Mouse (Mus musculus) cerebellum, adult 8-10 months (tissue): Measurements from ENCODE around the gene Gltp.
A peak's percentile ranks its signal among the peaks of the same experiment; 100 is the strongest.

Source experiments
- DNase-seq: peaks from one replicate; pipeline ENCODE4 v3.0.0; 2022

Gltp gene

DNA sequence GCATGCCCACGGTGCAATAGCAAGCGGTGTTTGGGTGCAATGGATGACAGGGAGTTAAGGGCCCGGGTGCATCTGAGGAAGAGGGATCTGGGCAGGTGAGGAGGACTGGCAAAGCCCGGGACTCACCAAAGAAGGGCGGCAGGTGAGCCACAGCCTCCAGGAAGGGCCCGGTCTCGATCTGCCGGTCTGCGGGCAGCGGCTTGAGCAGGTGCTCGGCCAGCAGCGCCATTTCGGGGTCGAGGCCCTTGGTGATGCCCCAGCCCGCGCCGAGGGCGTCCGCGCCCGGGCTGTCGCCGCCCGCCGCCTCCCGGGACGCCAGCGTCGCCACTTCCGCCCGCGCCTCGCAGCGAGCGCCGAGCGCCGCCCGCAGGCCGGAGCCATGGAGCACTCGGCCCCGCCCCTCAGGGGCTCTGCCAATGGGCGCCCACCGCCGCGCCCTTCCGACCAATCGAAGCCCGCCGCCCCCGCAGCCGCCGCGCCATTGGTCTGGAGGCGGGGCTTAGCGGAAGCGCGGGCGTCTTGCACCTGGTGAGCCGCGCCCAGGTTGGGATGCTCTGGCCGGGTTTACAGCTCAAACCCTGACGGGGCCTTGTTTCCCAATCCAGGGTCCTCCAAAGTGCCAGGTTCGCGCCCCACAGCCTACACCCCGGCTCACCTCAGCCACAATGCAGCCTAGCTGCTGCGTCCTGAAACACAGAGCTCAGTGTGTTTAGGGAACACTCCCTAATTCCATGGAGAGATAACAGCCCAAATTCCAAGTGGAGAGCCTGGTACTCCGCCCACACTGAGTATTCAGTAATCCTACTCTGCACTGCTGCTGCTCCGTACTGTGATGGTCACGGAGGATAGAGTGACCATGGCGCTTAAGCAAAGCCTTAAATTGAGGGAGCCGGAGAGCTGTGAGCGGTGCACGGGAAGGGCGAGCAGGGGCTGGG lies at the start of gene Gltp:
Gene Gltp (minus strand): TSS at position 352 of the 935 bp plus-strand sequence.
- DNase-seq: peak; percentile 93

DNA sequence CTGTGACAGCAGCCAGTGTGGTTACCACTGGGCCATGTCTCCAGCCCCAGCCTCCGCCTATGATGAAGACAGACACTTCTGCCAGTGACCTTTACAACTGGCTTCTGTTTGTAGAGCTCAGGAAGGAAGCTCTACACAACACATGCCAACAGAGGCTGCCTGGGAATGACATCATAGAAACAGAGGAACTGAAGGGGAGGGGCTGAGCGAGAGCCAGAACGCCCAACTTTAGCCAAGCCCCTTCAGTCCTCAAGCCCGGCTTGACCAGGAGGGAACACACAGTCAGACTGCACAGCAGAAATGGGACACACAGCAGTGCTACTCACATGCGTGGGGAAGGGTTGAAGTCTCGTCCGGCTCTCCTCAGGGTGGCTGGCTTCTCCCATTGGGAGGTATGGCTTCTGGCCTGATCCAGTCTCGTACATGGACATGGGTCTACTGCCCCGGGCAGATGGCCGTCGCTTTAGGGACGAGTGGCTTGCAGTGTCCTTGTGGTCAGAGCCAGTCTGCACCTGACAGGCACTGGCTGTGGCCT lies 48.0 kb upstream of the Gltp start:
- DNase-seq: peak; percentile 52

DNA sequence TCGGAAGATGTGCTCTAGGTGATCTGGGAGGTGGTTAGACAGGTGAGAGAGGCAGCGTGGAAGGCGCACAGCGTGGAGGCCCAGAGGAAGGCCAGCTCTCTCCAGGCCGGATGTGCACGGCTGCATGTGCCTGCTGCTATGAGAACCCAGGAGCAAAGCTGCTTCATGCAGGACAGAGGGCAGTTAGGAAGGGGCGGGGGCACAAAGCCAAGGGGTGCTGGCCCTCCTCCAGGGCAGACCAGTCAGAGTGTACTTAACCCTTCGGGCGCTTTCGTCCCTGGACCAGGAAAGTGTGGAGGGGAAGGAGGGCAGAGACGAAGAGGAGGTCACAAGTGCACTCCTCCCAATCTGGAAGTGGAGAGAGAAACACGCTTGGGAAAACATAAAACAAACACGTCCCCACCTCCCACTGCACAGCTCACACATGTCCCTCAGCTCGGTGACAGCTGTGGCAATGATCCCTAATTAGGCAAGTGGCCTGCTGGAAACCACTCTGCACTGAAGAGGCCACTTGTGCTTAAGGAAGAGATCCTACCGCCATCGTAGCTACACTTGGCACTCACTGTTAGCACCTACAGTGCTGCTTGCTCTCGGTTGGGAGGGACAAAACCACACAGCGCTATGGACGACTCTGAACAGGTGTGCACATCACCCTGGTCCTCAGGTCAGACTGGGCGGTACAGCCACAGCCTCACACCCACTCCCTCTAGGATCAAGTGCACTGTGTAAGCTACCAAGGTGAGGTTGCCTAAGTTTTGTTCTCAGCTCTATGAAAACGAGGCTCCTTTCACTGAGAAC lies 46.5 kb upstream of the Gltp start:
- no peak for DNase-seq

DNA sequence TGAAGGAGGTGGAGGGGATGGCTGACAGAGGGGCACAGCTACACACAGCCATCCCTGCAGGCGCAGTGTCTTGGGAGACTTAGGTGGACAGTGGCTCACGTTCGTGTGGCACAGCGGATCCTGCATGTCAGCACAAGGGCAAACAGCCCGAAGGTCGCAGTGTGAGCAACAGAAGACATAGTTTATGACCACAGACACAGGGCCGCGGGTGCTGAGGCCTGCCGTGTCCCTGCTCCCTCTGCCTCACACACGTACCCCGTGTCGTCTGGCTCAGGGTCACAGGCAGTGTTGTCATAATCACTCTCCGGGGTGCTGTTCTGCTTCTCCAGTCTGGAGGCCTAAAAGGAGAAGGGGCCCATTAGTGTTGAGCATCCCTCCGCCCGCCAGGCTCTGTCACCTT lies 42.8 kb upstream of the Gltp start:
- no peak for DNase-seq

DNA sequence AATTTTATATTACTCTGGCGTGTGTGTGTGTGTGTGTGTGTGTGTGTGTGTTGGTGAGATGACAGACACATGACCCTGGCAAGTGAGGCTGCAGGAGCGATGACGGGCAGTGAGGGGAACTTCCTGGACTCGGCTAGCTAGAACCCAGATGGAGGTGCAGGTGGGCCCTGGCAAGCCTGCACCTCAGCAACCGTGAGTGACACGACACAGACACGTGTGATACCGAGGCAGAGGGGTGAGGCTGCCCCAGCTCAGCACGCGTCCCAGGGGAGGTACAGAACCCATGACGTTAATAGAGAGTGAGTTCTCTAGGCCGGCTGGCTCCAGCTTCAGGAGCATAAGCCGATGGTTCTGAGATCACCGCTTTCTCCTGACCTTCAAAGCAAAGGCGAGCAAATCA lies 41.2 kb upstream of the Gltp start:
- no peak for DNase-seq

DNA sequence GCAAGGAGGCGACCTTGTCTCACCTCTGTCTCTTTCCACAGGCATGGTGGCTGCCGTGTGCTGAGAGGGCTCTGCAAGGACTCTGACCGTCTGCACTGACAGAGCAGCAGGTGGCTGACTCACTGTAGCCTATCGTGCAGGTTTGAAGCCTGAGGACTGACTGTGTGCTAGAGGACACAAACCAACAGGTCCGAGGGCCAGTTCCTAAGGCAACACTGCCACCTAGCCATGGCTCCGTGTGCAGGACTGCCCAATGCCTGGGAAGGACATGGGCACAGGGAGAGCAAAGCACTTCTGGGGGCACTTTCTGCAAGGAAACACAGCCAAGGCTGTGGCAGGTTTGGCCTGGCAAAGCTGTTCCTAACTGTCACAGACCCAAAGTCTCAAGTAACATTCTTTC lies 40.7 kb upstream of the Gltp start:
- DNase-seq: no peak

DNA sequence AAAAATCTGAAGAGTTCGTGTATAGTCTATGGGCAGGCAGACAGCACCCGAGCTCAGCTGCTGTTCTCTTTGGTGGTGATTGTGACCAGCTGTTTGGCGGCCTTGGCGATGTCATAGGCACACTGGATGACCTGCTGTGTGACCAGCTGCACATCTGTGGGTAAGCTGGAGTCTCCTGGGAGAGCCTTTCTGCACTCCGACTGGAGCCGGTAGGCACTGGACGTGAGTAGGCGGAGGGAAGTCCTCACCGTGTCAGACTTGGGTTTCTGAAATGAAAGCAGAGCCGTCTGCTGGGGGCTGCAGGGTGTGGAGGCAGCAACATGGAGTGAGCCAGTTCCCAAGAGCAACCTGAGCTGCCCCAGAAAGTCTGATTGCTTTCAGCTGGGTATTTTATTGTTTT lies 39.3 kb upstream of the Gltp start:
- DNase-seq: no peak

DNA sequence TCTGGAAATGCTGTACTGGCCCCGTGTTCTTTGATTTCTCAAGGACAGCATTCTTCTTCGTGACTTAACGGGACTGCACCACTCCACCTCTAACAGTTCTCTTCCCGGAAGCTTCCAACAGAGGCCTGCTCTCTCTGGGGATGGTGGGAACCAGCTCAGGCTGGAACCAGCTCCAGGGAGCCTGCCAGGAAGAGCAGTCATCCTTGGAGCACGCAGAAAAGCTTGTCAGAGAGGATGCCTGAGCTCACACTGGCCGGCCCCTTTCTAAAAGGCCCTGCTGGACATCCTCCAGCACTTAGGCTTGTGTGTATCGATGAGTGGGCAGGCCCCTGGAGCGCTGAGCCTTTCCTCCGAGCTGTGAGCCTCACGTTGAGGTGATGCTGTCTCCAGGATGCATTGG lies 37.4 kb upstream of the Gltp start:
- DNase-seq: no peak

DNA sequence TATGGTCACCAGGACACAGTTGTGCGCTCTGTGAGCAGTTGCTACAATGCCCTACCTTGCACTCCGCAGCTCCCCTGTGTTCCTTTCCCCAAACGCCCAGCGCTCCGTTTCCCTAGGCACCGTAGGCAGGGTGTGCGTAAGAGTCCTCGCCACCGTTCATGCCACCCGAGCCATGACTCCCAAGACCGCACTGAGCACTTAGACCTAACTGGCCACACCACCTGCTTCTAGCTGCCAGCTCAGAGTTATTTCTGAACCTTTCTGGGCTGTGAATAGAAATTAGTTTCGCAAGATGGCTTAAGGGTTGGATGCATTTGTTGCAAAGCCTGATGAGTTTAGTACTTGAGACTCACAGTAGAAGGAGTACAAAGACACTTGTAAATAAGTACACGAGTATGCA lies 32.1 kb upstream of the Gltp start:
- no peak for DNase-seq

DNA sequence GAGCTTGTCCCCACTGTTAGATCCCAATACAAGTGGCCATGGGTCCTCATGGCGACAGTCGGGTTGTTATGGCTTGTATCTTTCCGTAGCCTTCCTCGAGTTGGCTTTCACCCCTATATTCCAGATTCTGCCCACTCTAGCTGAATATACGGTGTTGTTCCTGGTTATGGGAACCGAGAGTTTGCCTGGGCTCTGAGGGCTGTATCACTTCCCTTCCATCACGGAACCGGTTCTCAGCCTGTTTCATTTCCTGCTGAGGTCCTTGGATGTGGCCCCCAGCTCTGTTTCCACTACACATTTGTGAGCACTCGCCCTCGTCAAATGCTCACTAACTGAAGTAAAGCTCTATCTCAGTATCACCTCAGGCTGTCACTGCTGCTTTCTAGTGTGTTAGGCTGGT lies 31.2 kb upstream of the Gltp start:
- DNase-seq: no peak

DNA sequence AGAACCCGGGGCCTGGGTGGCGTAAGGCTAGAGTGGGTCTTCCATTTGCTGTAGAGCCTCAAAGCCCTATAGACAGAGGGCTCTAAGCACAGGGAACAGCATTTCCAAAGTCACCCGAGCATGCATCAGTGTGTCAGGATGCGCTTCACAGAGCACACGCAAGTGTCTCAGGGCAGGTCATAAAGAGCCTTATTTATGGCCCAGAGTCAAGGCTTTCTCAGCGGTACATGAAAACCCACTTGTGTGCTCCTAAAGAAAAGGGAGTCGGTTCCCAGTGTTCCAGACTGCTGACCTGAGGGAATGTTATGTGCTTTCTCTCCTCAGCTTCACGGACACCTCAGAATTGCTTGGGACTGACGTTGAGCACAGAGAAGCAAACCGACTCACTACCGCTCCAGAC lies 30.0 kb upstream of the Gltp start:
- DNase-seq: no peak

DNA sequence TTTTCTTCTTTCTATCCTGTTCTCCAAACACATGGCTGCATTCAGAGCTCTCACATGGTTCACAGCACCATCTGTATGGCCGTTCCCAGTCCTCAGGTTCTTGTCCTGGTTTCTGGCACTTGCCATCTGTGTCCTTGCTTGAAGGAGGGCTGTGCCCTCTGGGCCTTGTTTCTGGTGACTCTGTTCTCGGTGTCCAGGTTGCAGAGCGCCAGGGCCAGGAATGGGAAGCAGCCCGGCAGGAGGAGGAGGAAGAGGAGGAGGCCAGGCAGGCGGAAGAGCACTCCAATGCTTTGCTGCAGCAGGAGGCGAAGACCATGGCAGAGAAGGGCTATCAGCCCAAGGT lies 29.1 kb upstream of the Gltp start:
- no peak for DNase-seq

DNA sequence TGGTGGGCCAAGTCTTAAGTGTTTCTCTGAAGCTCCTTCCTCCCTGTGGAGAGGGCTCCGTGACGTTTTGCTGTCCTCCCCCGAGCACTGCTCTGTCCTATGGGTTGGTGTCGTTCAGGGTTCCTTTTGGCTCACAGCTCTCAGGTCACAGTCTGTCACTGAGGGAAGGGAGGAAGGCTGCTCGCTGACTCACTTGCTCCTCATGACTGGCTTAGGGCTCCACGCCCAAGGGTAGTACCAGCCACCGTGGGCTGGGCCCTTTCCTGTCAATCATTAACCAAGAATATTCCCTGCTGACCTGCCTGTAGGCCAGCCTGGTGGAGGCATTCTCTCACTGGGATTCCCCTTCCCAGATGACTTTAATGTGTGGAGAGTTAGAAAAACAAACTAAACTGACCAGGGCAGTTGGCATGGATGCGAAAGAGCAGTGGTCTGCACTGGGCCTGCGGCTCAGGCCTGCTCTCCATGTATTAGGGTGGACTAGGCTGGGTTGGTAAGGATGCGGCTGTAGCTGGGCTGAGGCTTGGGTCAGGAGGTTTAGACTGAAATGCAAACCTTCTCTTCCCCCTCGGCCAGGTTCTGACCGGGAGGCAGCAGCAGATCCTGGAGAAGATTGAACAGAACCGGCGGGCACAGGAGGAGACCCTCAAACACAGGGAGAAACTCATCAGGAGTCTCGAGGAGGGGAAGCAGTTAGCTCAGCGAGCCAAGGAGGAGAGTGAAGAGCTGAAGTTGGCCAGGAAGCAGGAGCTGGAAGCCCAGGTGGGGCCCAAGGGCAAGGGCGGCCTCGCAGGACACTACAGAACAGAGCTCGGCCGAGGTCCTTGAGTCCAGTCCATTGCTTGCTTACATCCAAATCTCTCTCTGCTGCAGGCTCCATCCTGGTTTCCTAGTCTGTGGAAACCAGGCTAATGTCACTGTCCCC lies 28.5 kb upstream of the Gltp start:
- DNase-seq: no peak

DNA sequence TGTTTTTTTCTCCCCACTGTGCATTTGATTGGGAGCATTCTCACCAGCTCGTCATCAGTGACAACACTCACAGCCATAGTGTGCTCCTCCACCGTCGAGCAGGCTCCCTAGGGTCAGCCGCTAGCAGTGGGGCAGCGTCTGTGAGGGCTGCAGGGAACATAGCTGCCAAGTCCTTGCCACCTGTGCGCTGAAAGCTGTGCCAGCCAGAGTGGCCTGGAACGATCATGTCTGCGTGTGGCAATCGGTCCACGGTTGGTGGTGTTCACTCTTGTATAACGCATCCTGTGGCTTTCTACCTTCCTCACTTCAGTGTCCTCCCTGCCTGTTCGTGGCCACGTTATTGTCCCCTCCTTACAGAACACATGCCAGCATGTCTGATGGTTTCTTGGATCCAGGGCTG lies 27.7 kb upstream of the Gltp start:
- peak; percentile 87 for DNase-seq

DNA sequence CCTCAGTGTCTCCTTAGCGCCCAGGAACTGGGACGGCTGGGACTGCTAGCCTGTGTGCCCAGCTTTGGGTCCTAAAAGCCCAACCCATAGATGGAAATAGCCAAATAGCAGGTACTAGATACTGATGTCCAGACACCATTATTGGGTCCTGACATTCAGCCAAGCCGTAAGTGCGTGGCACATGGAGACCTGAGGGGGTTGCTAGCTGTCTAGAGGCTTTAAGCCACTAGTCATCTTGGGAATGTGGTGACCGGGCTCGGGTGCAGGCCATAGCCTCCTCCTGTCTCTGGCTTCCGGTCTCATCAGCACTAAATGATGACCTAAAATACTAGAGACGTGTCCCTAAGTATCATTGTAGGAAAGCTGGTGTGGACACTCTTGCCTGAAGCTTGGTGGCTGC lies 27.2 kb upstream of the Gltp start:
- DNase-seq: no peak

DNA sequence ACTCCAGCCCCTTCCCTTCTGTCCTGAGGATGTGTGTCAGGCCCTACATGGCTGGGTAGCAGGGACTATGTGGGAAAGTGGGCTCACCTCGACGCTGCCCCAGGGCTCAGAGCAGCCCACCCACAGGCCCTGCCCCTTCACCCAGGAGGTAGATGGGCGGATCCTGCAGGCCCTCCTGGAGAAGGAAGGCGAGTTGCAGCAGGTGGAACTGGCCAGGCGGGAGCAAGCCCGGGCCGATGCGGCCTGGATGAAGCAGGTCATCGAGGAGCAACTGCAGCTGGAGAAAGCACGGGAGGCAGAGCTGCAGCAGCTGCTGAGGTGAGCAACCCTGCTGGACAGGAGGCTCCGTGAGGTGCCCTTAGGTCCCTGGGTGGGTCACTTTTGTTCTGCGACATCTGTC lies 26.5 kb upstream of the Gltp start:
- no peak for DNase-seq

DNA sequence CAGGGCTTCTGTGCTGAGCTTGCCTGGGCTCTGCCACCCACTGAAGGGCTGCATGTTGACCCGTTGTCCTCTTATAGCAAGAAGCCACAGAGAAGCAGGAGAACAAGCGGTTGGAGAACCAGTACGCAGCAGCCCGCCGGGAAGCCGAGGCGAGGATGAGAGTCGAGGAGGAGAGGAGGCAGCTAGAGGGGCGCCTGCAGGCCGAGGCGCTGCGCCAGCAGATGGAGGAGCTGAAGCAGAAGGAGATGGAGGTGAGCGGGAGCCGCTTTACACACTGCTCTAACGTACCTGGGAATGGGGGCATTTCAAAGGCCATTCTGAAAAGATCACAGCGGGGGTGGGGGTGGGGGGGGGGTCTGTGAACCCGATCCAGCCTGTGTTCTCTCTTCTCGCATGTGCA lies 23.8 kb upstream of the Gltp start:
- no peak for DNase-seq

DNA sequence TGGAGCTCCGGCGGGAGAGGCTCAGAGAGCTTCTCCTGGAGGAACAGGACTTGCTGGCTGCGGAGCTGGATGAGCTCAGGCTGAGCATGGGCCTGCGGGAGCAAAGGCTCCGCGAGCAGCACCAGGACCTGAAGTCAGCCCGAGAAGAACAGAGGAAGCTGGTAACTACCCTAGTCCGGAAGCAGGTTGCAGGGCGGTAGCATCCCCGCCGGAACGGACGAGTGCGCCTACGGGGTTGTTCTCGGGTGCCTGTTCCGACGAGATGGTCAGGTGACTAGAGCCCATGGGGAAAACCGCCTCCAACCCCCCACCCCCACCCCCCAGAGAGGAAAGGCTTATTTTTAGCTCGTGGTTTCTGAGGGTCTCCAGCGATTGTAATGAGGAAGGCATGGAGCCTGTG lies 18.6 kb upstream of the Gltp start:
- DNase-seq: no peak

DNA sequence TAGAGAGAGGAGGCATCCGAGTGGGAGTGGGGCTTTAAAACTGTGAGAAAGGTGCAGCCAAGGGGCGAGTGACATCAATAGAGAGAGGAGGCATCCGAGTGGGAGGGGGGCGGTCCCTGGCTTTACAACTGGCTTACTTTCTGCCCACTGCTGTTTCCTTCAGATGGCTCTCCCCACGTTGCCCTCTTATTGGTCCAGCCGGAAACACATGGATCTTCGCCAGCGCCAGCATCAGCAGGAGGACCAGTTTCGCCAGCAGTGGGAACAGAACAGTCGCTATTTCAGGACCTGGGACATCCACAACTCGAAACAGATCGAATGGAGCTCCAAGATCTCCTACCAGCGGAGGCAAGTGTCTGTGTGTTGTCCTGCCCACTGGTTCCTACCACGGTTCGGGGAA lies 17.7 kb upstream of the Gltp start:
- no peak for DNase-seq

DNA sequence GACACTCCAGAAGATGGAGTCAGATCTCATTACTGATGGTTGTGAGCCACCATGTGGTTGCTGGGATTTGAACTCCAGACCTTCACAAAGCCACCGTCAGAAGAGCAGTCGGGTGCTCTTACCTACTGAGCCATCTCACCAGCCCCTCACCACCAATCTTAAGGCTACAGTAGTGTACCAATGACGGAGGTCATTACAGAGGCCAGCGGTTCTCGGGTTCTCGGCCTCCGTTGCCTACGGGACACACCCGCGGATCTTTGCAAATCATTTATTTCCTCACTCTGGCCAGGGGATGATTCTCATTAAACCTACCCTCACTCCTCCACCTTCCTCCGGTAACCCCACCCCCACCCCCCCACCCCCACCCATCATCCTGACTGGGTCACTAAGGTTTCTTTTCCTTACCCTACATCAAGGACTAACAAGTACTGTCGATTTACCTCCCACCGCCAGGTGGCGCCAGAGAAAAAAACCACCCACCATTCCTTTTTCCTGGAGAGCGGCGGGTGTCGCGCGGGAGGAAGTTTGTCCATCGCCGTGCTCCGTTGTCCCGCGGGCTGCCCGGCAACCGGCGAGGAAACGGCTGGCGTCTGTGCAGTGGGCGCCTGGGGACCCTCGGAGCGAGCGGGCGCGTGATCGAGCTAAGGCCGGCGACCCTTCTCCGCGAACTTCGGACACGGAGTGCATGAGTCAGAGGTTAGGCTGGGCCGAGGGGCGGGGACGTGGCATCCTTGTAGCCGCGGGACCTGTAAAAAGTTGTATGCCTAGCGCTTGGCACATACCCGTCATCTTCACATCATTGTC lies 16.7 kb upstream of the Gltp start, which contains the start of gene Tchp:
Gene Tchp (plus strand): TSS at position 496 of the 804 bp plus-strand sequence.
- DNase-seq: peak; percentile 97

DNA sequence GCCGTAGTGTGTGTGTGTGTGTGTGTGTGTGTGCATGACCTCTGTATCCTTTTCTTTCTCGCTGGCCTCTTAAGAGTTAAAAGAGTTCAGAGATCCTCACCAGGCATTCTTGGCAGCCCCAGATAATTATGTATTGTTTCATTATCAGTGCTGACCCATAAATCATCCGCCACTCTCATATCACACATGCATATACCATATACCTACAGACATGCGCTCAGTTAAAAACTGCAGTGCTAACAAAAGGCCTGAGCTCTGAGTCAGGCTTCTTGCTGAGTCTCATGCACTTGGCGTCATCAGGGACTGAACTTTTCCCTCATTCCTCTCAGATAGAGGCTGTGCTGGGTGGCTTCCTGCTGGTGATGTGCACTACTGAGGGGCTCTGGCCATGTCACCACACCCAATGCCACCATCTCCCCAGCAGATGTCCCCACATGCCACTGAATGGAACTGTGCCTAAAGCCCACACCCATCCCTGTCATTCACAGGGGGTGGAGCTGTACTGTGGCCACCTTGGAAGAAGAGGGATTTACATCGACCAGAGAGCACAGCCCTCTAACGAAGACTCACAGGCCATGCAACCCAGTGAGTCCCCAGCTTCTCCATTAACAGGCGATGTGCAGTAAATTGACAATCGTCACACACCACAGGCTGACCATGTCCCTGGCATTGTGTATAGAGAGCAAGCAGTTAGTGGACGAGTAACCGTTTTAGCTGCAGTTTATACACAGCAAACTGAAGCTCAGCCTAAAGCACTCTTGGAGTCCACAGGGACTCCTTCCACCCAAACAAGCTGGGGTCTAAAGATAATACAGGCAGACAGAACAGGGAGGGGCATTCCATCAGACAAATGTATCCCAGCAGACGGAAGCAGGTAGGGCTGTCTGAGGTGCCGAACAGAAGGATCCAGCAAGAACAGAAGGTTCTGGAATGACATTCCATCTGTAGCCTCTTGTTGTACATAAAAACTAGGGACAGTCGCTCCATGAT lies 11.9 kb upstream of the Gltp start:
- no peak for DNase-seq
